Mouse (Mus musculus) right cerebral cortex, adult 18-20 months (tissue): ENCODE results near the gene Csmd2.
A peak's percentile ranks its signal among the peaks of the same experiment; 100 is the strongest.

Experiments used
- DNase-seq: peaks from one replicate; pipeline ENCODE4 v3.0.0; 2022; ENCODE audit warnings: mixed read lengths

Csmd2 gene

GRCm38 (mm10) chr4:128245201-128245600 is 257.5 kb downstream of the Csmd2 start:
- no peak for DNase-seq

GRCm38 (mm10) chr4:128248676-128249075 is 261.0 kb downstream of the Csmd2 start:
- DNase-seq, result no peak

- DNase-seq, result peak; percentile 51
Measured at GRCm38 (mm10) chr4:128259211-128259610, 271.6 kb downstream of the Csmd2 start.

GRCm38 (mm10) chr4:128260907-128261560 is 273.4 kb downstream of the Csmd2 start, which contains the start of gene Hmgb4:
Hmgb4 (minus strand) TSS chr4:128260957.
- peak; percentile 49 for DNase-seq

GRCm38 (mm10) chr4:128264491-128264890 is 276.8 kb downstream of the Csmd2 start:
- DNase-seq, result no peak

GRCm38 (mm10) chr4:128265341-128265740 is 277.7 kb downstream of the Csmd2 start:
- no peak for DNase-seq

GRCm38 (mm10) chr4:128269261-128269875 is 281.7 kb downstream of the Csmd2 start:
- DNase-seq, result no peak

GRCm38 (mm10) chr4:128270177-128270576 is 282.5 kb downstream of the Csmd2 start:
- no peak for DNase-seq

- DNase-seq, result no peak
Measured at GRCm38 (mm10) chr4:128270931-128271330, 283.3 kb downstream of the Csmd2 start.

GRCm38 (mm10) chr4:128272501-128272900 is 284.8 kb downstream of the Csmd2 start:
- DNase-seq, result no peak

- DNase-seq, result no peak
Measured at GRCm38 (mm10) chr4:128273146-128273545, 285.5 kb downstream of the Csmd2 start.

GRCm38 (mm10) chr4:128275116-128275515 is 287.5 kb downstream of the Csmd2 start:
- no peak for DNase-seq

- DNase-seq, result peak; percentile 14
Measured at GRCm38 (mm10) chr4:128275586-128275985, 287.9 kb downstream of the Csmd2 start.

- DNase-seq, result peak; percentile 33
Measured at GRCm38 (mm10) chr4:128285009-128285408, 297.4 kb downstream of the Csmd2 start.

GRCm38 (mm10) chr4:128288095-128288494 is 300.4 kb downstream of the Csmd2 start:
- DNase-seq, result no peak

GRCm38 (mm10) chr4:128304049-128304448 is 316.4 kb downstream of the Csmd2 start:
- peak; percentile 79 for DNase-seq

- DNase-seq, result no peak
Measured at GRCm38 (mm10) chr4:128306011-128306410, 318.4 kb downstream of the Csmd2 start.

- no peak for DNase-seq
Measured at GRCm38 (mm10) chr4:128315328-128315727, 327.7 kb downstream of the Csmd2 start.

- DNase-seq, result no peak
Measured at GRCm38 (mm10) chr4:128317951-128318350, 330.3 kb downstream of the Csmd2 start.

- DNase-seq, result no peak
Measured at GRCm38 (mm10) chr4:128325511-128325910, 337.9 kb downstream of the Csmd2 start.

GRCm38 (mm10) chr4:128326755-128327154 is 339.1 kb downstream of the Csmd2 start:
- no peak for DNase-seq

- no peak for DNase-seq
Measured at GRCm38 (mm10) chr4:128327421-128327820, 339.8 kb downstream of the Csmd2 start.

GRCm38 (mm10) chr4:128330519-128330918 is 342.9 kb downstream of the Csmd2 start:
- peak; percentile 75 for DNase-seq

- peak; percentile 31 for DNase-seq
Measured at GRCm38 (mm10) chr4:128340457-128340856, 352.8 kb downstream of the Csmd2 start.

- peak; percentile 67 for DNase-seq
Measured at GRCm38 (mm10) chr4:128341315-128341714, 353.7 kb downstream of the Csmd2 start.
